Mouse (Mus musculus) G1E (cell line): ENCODE results near the gene Ccm2l. TPM values are rescaled to one million over a fixed set of nuclear protein-coding genes. Genes with fewer than 3 reads are reported as not detected.
A peak's percentile ranks its signal among the peaks of the same experiment; 100 is the strongest.

Source experiments
- ATAC-seq: 2 replicates; pipeline ENCODE4 v1.8.0; 2016; ENCODE audit warnings: mild to moderate bottlenecking; ENCODE audit not compliant: insufficient number of reproducible peaks, poor library complexity, low FRiP score, severe bottlenecking; ENCODE audit errors: extremely low read depth
- DNase-seq: peaks from one replicate; pipeline ENCODE4 v3.0.0; 2012; ENCODE audit warnings: low spot score
- H3K27me3 ChIP-seq: 2 replicates; pipeline ENCODE4 v1.6.1; 2012; ENCODE audit warnings: mild to moderate bottlenecking, low read length, inconsistent platforms; ENCODE audit not compliant: insufficient read depth
- H3K36me3 ChIP-seq: replicated peaks from 2 replicates; pipeline ENCODE3; 2012; ENCODE audit warnings: mild to moderate bottlenecking, inconsistent platforms
- H3K4me1 ChIP-seq: 2 replicates; pipeline ENCODE4 v1.6.1; 2012; ENCODE audit warnings: low read depth, low read length, inconsistent platforms, mixed read lengths; ENCODE audit not compliant: insufficient read depth
- H3K4me3 ChIP-seq: 2 replicates; pipeline ENCODE4 v1.5.1; 2012; ENCODE audit warnings: low read depth, mild to moderate bottlenecking, inconsistent platforms, low read length, moderate library complexity, mixed read lengths
- H3K9me3 ChIP-seq: replicated peaks from 2 replicates; pipeline ENCODE4 v1.6.1; 2012; ENCODE audit warnings: inconsistent platforms
- CTCF ChIP-seq: IDR thresholded peaks from 2 replicates; pipeline ENCODE4 v1.5.1; 2012; ENCODE audit warnings: low read depth, low read length, inconsistent platforms, mixed read lengths
- GATA1 ChIP-seq: IDR thresholded peaks from 2 replicates; pipeline ENCODE4 v1.6.1; 2012; ENCODE audit warnings: borderline replicate concordance, low read length, inconsistent platforms, mixed read lengths
- GATA2 ChIP-seq: IDR thresholded peaks from 2 replicates; pipeline ENCODE4 v1.6.1; 2012; ENCODE audit warnings: low read depth, low read length, inconsistent platforms, borderline replicate concordance
- POLR2AphosphoS5 ChIP-seq: IDR thresholded peaks from 2 replicates; pipeline ENCODE4 v1.6.1; 2012; ENCODE audit warnings: low read depth, low read length, inconsistent platforms; ENCODE audit not compliant: insufficient replicate concordance
- TAL1 ChIP-seq: conservative IDR thresholded peaks from 2 replicates; pipeline ENCODE4 v1.6.1; 2012; ENCODE audit warnings: low read depth, low read length, inconsistent platforms, mixed read lengths
- polyA plus RNA-seq: library from polyadenylated mRNA; stranded (reverse); fragments of >175 nt; gene quantifications from 2 replicates; pipeline ENCODE4 v1.2.3, GENCODE M21; 2012
- total RNA-seq, 2 experiments: library from RNA; stranded (forward) in 1 of 2; stranded (reverse) in 1 of 2; fragments of 200-1000 nt in 1 of 2; fragments of >200 nt in 1 of 2; fragmentation: Nextera tagmentation in 1 of 2; gene quantifications; 2 replicates each; pipeline ENCODE4 v1.2.3; 2014 to 2017

Gene Ccm2l
- total and polyA plus RNA-seq, 3 experiments = 0.11 TPM; not detected in 2

- Histone ChIP-seq H3K36me3 (no peaks in the 10 kb centered on the region), H3K27me3 (peaks cover 24% of the 10 kb centered on the region), H3K4me3 (no peak overlapping the region), H3K9me3 (no peaks in the 10 kb centered on the region), H3K4me1 (peaks cover 13% of the 10 kb centered on the region)
- TF ChIP-seq GATA2 (no peak), POLR2AphosphoS5 (no peak), CTCF (no peak), GATA1 (no peak), TAL1 (no peak)
- ATAC-seq (no peak), DNase-seq (no peak)
These were observed 10.2 kb downstream of the Ccm2l start for GRCm38 (mm10) chr2:153075961-153076360.

- Histone ChIP-seq H3K4me3 (no peak overlapping the region), H3K4me1 (peaks cover 4% of the 10 kb centered on the region), H3K9me3 (no peaks in the 10 kb centered on the region), H3K36me3 (no peaks in the 10 kb centered on the region), H3K27me3 (peaks cover 12% of the 10 kb centered on the region)
- TF ChIP-seq GATA1 (no peak), TAL1 (no peak), CTCF (peak; percentile 89), POLR2AphosphoS5 (no peak)
- DNase-seq (peak; percentile 46), ATAC-seq (0 out of 2 replicates have a peak, but pooled peaks have one; percentile 34)
These were observed 15.2 kb downstream of the Ccm2l start for GRCm38 (mm10) chr2:153080841-153081523.

DNA sequence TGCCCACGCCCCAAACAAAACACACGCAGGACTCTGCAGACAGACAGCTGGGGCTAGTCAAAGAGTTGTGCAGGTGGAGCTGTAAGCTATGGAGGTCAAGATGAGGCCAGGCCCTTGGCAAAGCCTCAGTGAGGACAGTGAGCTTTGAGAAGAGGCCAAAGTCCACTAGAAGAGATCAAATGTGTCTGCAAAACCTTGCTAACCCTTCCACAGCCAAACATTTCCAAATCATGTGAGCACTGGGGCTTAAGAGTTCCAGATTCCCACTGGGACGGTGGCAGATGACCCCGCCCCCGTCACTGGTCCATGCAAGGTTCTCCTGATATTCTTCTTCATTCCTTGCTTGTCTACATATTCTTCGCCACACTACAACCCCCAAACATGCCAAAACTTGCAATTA, 16.1 kb downstream of the Ccm2l start:
- Histone ChIP-seq H3K4me1 (no peaks in the 10 kb centered on the region; the same call in 1 of the 2 replicates), H3K36me3 (no peaks in the 10 kb centered on the region), H3K9me3 (no peaks in the 10 kb centered on the region), H3K27me3 (peaks cover 7% of the 10 kb centered on the region), H3K4me3 (no peak overlapping the region)
- DNase-seq (no peak), ATAC-seq (no peak)
- TF ChIP-seq CTCF (no peak), TAL1 (no peak), GATA1 (no peak), GATA2 (no peak), POLR2AphosphoS5 (no peak)

DNA sequence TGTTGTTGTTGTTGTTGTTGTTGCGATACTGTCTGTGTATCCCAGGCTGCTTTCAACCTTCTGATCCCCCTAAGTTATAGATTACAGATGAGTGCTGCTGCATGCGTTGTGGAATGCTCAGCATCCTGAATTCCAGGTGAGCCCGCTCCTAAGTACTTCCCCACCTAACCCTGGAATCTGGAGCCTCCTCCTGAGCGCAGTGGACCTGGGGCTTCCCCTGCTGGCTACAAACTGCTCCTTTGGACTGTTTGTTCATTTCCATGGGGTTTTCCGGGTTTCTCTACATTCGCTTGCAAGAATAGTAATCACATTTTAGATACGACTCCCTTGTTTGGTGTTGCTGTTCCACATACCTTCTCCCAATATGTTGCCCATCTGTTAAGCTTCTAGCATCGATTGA, 17.5 kb downstream of the Ccm2l start:
- TF ChIP-seq TAL1 (no peak), GATA1 (no peak), CTCF (no peak), GATA2 (no peak), POLR2AphosphoS5 (no peak)
- ATAC-seq = no peak

GRCm38 (mm10) chr2:153083824-153084223, 18.1 kb downstream of the Ccm2l start:
- ATAC-seq = no peak
- Histone ChIP-seq H3K36me3 (no peaks in the 10 kb centered on the region), H3K9me3 (no peaks in the 10 kb centered on the region)

More for the DNA sequence above, 17.5 kb downstream of the Ccm2l start:
- Histone ChIP-seq H3K4me3 (no peak overlapping the region), H3K9me3 (no peaks in the 10 kb centered on the region), H3K36me3 (no peaks in the 10 kb centered on the region), H3K4me1 (no peaks in the 10 kb centered on the region; the same call in 1 of the 2 replicates), H3K27me3 (peaks cover 3% of the 10 kb centered on the region)
- no peak for DNase-seq

GRCm38 (mm10) chr2:153084261-153084976, 18.7 kb downstream of the Ccm2l start:
- ATAC-seq (no peak; the same call in 1 of the 2 replicates), DNase-seq (no peak)
- no peaks in the 10 kb centered on the region for H3K36me3 ChIP-seq
- H3K4me3 ChIP-seq = no peak overlapping the region
- TF ChIP-seq POLR2AphosphoS5 = no peak
- no peak for TF ChIP-seq CTCF
- no peak for TF ChIP-seq TAL1
- no peak for TF ChIP-seq GATA1
- TF ChIP-seq GATA2 = no peak
- no peaks in the 10 kb centered on the region for H3K9me3 ChIP-seq
- no peaks in the 10 kb centered on the region for H3K4me1 ChIP-seq
- no peaks in the 10 kb centered on the region; the same call in none of the 2 replicates for H3K27me3 ChIP-seq

More at GRCm38 (mm10) chr2:153083824-153084223, 18.1 kb downstream of the Ccm2l start:
- TF ChIP-seq POLR2AphosphoS5 (no peak), CTCF (no peak), TAL1 (no peak)
- no peak for DNase-seq
- Histone ChIP-seq H3K27me3 (no peaks in the 10 kb centered on the region; the same call in 1 of the 2 replicates), H3K4me3 (no peak overlapping the region), H3K4me1 (no peaks in the 10 kb centered on the region)
